Mouse (Mus musculus): ENCODE data around the gene Olfr1045. TPM values are rescaled to one million over a fixed set of nuclear protein-coding genes. Genes with fewer than 3 reads are reported as not detected.
"Not testable (repeated sequence)": the region's sequence is repeated elsewhere in the genome, so short reads cannot be mapped to it uniquely, and the experiment has no call there.

Gene Olfr1045
- polyA plus RNA-seq (2014; fragmentation: Nextera tagmentation; extraction: Ambion mirVana), result not detected in 2 replicates

DNA sequence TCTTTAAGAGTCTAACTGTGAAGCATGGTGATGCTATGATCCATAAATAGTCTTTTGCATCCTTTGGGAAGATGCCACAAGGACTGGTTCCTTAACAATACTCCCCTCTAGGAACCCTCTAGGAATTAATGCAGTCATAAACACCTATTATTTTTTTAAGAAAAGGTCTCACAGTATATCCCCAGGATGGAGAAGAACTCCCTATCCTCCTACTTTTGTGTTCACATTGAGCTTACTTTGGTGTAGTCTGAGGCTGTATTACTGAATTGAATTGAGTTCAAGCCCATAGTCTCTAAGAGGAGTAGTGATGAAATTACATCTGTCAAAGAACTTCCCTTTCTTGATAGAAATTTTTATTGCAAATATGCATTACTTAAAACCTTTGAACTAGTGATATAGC is at the start of gene Olfr1045:
TSS of gene Olfr1045 (minus strand) at position 101 of the 400 bp plus-strand sequence.
- no peak for ATAC-seq (ENCODE audit: insufficient read depth)
- Histone ChIP-seq H3K4me3 (ENCODE audit: low read depth, low read length) (no peak within 1 kb of the TSS), H3K27ac (ENCODE audit: low read depth) (no peak within 1 kb of the TSS), H3K4me1 (ENCODE audit: insufficient read depth) (no peaks in the 10 kb centered on the region), H3K36me3 (ENCODE audit: insufficient read depth) (no peaks in the 10 kb centered on the region), H3K9ac (no peak within 1 kb of the TSS), H3K9me3 (ENCODE audit: low read depth, low read length) (no peaks in the 10 kb centered on the region), H3K4me2 (no peak within 1 kb of the TSS), H3K27me3 (ENCODE audit: insufficient read depth, low read length) (no peaks in the 10 kb centered on the region)
- TF ChIP-seq CTCF (IDR thresholded peaks at IDR 0.05; ENCODE audit: low read depth), result no peak
- no peak for DNase-seq

- Histone ChIP-seq H3K4me2 (no peak within 1 kb of the TSS), H3K27me3 (ENCODE audit: insufficient read depth, low read length) (no peaks in the 10 kb centered on the region), H3K27ac (ENCODE audit: low read depth) (no peak within 1 kb of the TSS), H3K4me1 (ENCODE audit: insufficient read depth) (no peaks in the 10 kb centered on the region), H3K4me3 (ENCODE audit: low read depth, low read length) (no peak within 1 kb of the TSS), H3K9me3 (ENCODE audit: low read depth, low read length) (no peaks in the 10 kb centered on the region), H3K9ac (no peak within 1 kb of the TSS), H3K36me3 (ENCODE audit: insufficient read depth) (no peaks in the 10 kb centered on the region)
- DNase-seq (no peak), ATAC-seq (ENCODE audit: insufficient read depth) (no peak)
- no peak for TF ChIP-seq CTCF (IDR thresholded peaks at IDR 0.05; ENCODE audit: low read depth)
These were observed 37.4 kb upstream of the Olfr1045 start, which contains the start of gene Olfr1048 for GRCm38 (mm10) chr2:86240189-86240588. Olfr1048 (minus strand) TSS chr2:86240289.

- Histone ChIP-seq H3K4me3 (ENCODE audit: low read depth, low read length) (no peak within 1 kb of the TSS), H3K36me3 (ENCODE audit: insufficient read depth) (no peaks in the 10 kb centered on the region), H3K4me2 (no peak within 1 kb of the TSS), H3K9me3 (ENCODE audit: low read depth, low read length) (no peaks in the 10 kb centered on the region), H3K9ac (no peak within 1 kb of the TSS), H3K27me3 (ENCODE audit: insufficient read depth, low read length) (no peaks in the 10 kb centered on the region), H3K4me1 (ENCODE audit: insufficient read depth) (no peaks in the 10 kb centered on the region), H3K27ac (ENCODE audit: low read depth) (no peak within 1 kb of the TSS)
- 84% methylated on average over 1 of the region's 1 CpGs for WGBS
- TF ChIP-seq CTCF (IDR thresholded peaks at IDR 0.05; ENCODE audit: low read depth), result no peak
- ATAC-seq (ENCODE audit: insufficient read depth), result no peak
- no peak for DNase-seq
These were observed 28.5 kb upstream of the Olfr1045 start, which contains the start of gene Olfr1047 for GRCm38 (mm10) chr2:86231301-86231700. Olfr1047 (minus strand) TSS chr2:86231401.

- Histone ChIP-seq H3K4me3 (ENCODE audit: low read depth, low read length) (no peak within 1 kb of the TSS), H3K27ac (ENCODE audit: low read depth) (no peak within 1 kb of the TSS), H3K9me3 (ENCODE audit: low read depth, low read length) (no peaks in the 10 kb centered on the region), H3K4me1 (ENCODE audit: insufficient read depth) (no peaks in the 10 kb centered on the region), H3K36me3 (ENCODE audit: insufficient read depth) (no peaks in the 10 kb centered on the region), H3K9ac (no peak within 1 kb of the TSS), H3K27me3 (ENCODE audit: insufficient read depth, low read length) (no peaks in the 10 kb centered on the region), H3K4me2 (no peak within 1 kb of the TSS)
- 66% methylated on average over 2 of the region's 2 CpGs for WGBS
- ATAC-seq (ENCODE audit: insufficient read depth) (no peak), DNase-seq (no peak)
- no peak for TF ChIP-seq CTCF (IDR thresholded peaks at IDR 0.05; ENCODE audit: low read depth)
These were observed 16.4 kb upstream of the Olfr1045 start, which contains the start of gene Olfr1046 for GRCm38 (mm10) chr2:86219214-86219613. Olfr1046 (minus strand) TSS chr2:86219314.

GRCm38 (mm10) chr2:86195863-86196262 is 6.9 kb downstream of the Olfr1045 start:
- no peaks in the 10 kb centered on the region for H3K9me3 ChIP-seq (ENCODE audit: low read depth, low read length)
- no peaks in the 10 kb centered on the region for H3K27me3 ChIP-seq (ENCODE audit: insufficient read depth, low read length)
- WGBS, result 32% methylated on average over 1 of the region's 1 CpGs
- H3K4me3 ChIP-seq (ENCODE audit: low read depth, low read length), result no peak overlapping the region
- ATAC-seq (ENCODE audit: insufficient read depth) (no peak), DNase-seq (no peak)
- no peak overlapping the region for H3K27ac ChIP-seq (ENCODE audit: low read depth)
- H3K9ac ChIP-seq, result no peak overlapping the region
- H3K4me2 ChIP-seq, result no peak overlapping the region
- H3K36me3 ChIP-seq (ENCODE audit: insufficient read depth), result no peaks in the 10 kb centered on the region
- no peaks in the 10 kb centered on the region for H3K4me1 ChIP-seq (ENCODE audit: insufficient read depth)
- TF ChIP-seq CTCF (IDR thresholded peaks at IDR 0.05; ENCODE audit: low read depth), result no peak

- H3K27me3 ChIP-seq (ENCODE audit: insufficient read depth, low read length), result no peaks in the 10 kb centered on the region
- no peaks in the 10 kb centered on the region for H3K9me3 ChIP-seq (ENCODE audit: low read depth, low read length)
- H3K9ac ChIP-seq, result no peak within 1 kb of the TSS
- ATAC-seq (ENCODE audit: insufficient read depth) (no peak), DNase-seq (no peak)
- no peaks in the 10 kb centered on the region for H3K36me3 ChIP-seq (ENCODE audit: insufficient read depth)
- H3K4me3 ChIP-seq (ENCODE audit: low read depth, low read length), result no peak within 1 kb of the TSS
- H3K4me2 ChIP-seq, result no peak within 1 kb of the TSS
- no peak for TF ChIP-seq CTCF (IDR thresholded peaks at IDR 0.05; ENCODE audit: low read depth)
- H3K27ac ChIP-seq (ENCODE audit: low read depth), result no peak within 1 kb of the TSS
- no peaks in the 10 kb centered on the region for H3K4me1 ChIP-seq (ENCODE audit: insufficient read depth)
These were observed 17.2 kb downstream of the Olfr1045 start, which contains the start of gene Olfr52 for GRCm38 (mm10) chr2:86185583-86185982. Olfr52 (minus strand) TSS chr2:86185683.

- 80% methylated on average over 3 of the region's 3 CpGs for WGBS
- no peak for ATAC-seq (ENCODE audit: insufficient read depth)
These were observed 22.9 kb downstream of the Olfr1045 start for GRCm38 (mm10) chr2:86179950-86180349.

GRCm38 (mm10) chr2:86177720-86178119 is 25.1 kb downstream of the Olfr1045 start, which contains the start of gene Olfr1044:
Olfr1044 (minus strand) TSS chr2:86177820.
- ATAC-seq (ENCODE audit: insufficient read depth), result no peak

More at GRCm38 (mm10) chr2:86179950-86180349, 22.9 kb downstream of the Olfr1045 start:
- Histone ChIP-seq H3K4me2 (no peak overlapping the region), H3K27ac (ENCODE audit: low read depth) (no peak overlapping the region), H3K9ac (no peak overlapping the region), H3K4me3 (ENCODE audit: low read depth, low read length) (no peak overlapping the region), H3K27me3 (ENCODE audit: insufficient read depth, low read length) (no peaks in the 10 kb centered on the region), H3K9me3 (ENCODE audit: low read depth, low read length) (no peaks in the 10 kb centered on the region), H3K36me3 (ENCODE audit: insufficient read depth) (no peaks in the 10 kb centered on the region), H3K4me1 (ENCODE audit: insufficient read depth) (no peaks in the 10 kb centered on the region)
- DNase-seq, result no peak
- no peak for TF ChIP-seq CTCF (IDR thresholded peaks at IDR 0.05; ENCODE audit: low read depth)

DNA sequence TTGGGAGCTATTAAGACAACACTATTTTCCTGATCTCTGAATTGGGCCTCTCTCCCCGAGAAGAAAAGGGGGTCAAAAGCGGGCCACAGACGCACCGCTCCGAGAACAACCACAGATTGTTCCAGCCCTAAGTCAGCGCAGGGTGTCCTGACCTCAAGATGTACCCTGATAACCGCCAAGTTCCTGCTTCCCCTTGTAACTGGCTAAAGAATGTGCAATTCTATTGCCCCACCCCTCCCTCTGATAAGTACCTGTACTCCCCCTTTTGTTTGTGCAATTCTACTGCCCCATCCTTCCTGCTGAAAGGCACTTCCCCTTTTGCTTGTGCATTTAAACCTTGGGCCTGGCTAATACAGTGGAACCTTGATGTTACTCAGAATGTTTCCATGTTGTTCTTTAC is 27.4 kb downstream of the Olfr1045 start:
- not testable (repeated sequence) for H3K4me3 ChIP-seq (ENCODE audit: low read depth, low read length); H3K4me1 ChIP-seq (ENCODE audit: insufficient read depth); H3K9me3 ChIP-seq (ENCODE audit: low read depth, low read length); H3K27me3 ChIP-seq (ENCODE audit: insufficient read depth, low read length); ATAC-seq (ENCODE audit: insufficient read depth); H3K27ac ChIP-seq (ENCODE audit: low read depth); H3K36me3 ChIP-seq (ENCODE audit: insufficient read depth); H3K9ac ChIP-seq; DNase-seq; H3K4me2 ChIP-seq
- 77% methylated on average over 7 of the region's 7 CpGs for WGBS

More at GRCm38 (mm10) chr2:86177720-86178119, 25.1 kb downstream of the Olfr1045 start, which contains the start of gene Olfr1044:
- Histone ChIP-seq H3K27me3 (ENCODE audit: insufficient read depth, low read length) (no peaks in the 10 kb centered on the region), H3K4me1 (ENCODE audit: insufficient read depth) (no peaks in the 10 kb centered on the region), H3K4me2 (no peak within 1 kb of the TSS), H3K27ac (ENCODE audit: low read depth) (no peak within 1 kb of the TSS), H3K4me3 (ENCODE audit: low read depth, low read length) (no peak within 1 kb of the TSS), H3K9ac (no peak within 1 kb of the TSS), H3K36me3 (ENCODE audit: insufficient read depth) (no peaks in the 10 kb centered on the region), H3K9me3 (ENCODE audit: low read depth, low read length) (no peaks in the 10 kb centered on the region)
- TF ChIP-seq CTCF (IDR thresholded peaks at IDR 0.05; ENCODE audit: low read depth), result no peak
- no peak for DNase-seq
